Mouse (Mus musculus) liver, embryonic 14.5 days (tissue): ENCODE data around the gene Syk.

Source experiments
- CTCF ChIP-seq: IDR thresholded peaks from 2 replicates; pipeline ENCODE4 v1.5.1; 2016; ENCODE audit warnings: antibody characterized with exemption, low read depth, control low read depth
- EP300 ChIP-seq: IDR thresholded peaks from 2 replicates; pipeline ENCODE4 v1.6.1; 2016; ENCODE audit warnings: antibody characterized with exemption, low read depth

DNA sequence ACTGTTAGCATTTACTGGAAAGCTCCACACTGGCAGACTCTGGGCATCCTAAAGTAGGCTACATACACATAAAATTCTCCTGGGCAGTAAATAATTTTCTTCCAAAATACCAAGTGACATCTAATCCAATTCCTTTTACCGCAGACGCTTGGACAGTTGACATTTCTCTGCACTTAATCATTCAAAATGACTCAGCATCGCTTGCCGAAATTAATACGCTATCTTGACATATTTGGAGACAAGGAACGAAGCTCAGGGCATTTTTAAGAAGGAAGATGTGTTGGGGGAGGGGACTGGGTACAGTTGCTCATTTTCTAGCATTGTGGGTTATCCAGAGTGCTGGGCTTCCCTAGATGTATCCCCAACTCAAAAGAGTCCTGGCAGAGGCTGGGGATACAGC is 36.7 kb upstream of the Syk start:
- TF ChIP-seq EP300 (no peak), CTCF (no peak)
